Mouse (Mus musculus): ENCODE results near the gene Hoxc5. TPM values are rescaled to one million over a fixed set of nuclear protein-coding genes. Genes with fewer than 3 reads are reported as not detected.
A peak's percentile ranks its signal among the peaks of the same experiment; 100 is the strongest.

Hoxc5 gene
- total RNA-seq, 4 experiments from 2014 or later, result not detected

GRCm38 (mm10) chr15:103034807-103035547 is 67.7 kb downstream of the Hoxc5 start:
- DNase-seq (ENCODE audit: low spot score in 2 of 2), result no peak

DNA sequence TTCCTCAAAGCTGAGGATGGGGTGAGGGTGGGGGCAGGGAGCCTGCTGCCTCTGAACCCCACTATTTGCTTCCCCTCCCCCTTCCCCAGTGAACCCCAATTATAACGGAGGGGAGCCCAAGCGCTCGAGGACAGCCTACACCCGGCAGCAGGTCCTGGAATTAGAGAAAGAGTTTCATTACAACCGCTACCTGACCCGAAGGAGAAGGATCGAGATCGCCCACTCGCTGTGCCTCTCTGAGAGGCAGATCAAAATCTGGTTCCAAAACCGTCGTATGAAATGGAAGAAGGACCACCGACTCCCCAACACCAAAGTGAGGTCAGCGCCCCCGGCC is 68.3 kb downstream of the Hoxc5 start:
- DNase-seq (ENCODE audit: low spot score in 2 of 2), result no peak

DNA sequence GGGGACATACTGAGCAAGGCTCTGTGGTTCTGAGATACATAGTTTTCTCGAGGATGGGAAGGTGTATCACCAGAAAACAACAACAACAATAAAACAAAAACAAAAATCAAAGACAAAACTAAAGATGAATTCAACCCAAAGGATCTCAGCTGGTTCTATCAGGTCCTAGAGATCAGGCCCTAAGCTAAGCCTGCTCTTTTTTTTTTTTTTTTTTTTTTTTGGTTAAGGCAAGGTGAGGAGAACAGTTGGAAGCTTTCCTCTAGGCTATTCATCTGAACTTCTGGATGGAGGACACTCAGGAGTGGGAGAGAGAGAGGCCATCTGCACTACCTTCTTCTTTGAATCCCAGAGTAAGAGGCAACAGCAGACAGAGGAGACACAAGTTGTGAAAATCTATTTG is 70.3 kb downstream of the Hoxc5 start:
- DNase-seq (ENCODE audit: low spot score in 2 of 2), result no peak

DNA sequence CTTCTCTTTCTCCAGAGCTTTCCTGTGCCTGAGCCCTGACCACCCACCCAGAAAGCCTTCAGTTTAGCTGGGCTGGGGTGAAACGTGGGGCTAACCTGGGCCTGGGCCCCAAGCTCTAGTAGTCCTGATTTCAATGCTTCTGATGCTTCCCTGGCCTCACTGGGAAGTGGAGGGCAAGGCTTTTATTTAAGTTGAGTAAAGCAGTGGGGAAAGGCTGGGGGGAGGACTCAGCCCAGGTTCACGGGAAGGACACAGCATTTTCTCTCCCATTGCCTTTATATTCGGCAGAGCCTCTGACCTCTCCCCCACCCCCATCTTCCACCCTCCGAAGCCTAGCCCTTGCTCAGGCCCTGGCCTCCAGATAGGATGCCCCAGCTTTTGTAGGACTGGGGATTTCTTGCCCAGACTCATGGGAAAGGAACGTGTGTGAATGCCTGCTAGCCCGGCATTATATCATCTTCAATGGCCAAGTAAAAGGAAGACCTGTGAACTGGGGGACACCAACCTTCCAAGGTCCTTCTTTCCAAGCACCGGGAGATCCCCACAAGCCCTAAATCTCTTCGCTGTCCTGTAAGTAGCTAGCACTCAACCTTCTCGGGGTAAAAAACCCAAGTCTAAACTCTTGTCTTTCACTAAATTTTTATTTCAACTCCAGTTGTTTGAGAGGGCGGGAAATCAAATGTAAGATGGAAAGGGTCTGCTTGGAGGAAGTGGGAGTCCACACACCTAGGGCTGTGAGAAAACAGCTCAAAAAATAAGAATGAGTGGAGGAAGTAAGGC is 71.6 kb downstream of the Hoxc5 start:
- no peak for DNase-seq (ENCODE audit: low spot score in 2 of 2)

DNA sequence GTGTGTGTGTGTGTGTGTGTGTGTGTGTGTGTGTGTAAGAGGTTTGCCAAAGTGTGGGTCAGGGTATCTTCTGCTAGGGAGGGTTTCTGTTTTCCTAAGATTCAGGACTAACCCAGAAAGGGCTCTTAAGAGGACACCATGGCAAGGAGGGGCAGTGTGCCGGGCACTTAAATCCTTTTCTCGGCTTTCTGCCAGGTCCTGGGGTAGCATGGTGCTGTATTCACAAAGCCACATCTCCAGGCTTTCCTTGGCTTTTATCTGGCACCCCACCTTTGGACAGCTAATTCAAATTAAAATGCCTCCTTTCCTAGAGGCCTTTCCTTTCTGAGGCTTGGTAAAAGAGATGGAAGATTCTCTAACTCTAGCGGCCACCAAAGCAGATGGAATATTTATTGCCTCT is 72.4 kb downstream of the Hoxc5 start:
- no peak for DNase-seq (ENCODE audit: low spot score in 2 of 2)

DNA sequence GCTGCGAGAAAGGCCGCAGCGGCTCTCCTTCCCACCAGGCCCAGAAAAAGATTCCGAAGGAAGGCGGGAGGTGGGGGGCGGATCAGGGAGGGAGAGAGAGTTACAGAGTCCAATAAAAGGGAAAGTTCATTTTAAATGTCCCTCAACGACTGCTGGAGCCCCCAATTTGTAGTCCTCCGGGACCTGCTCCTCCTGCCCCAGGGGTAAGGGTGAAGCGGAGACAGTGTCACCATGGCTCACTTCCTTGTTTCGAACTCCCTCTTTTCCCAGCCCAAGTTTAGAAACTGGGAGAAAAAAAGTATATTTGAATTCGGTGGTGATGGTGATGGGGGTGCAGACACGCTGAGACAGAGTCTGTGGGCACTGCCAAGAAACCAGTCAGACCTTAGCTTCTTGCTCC is 73.4 kb downstream of the Hoxc5 start:
- DNase-seq (ENCODE audit: low spot score in 2 of 2), result no peak

GRCm38 (mm10) chr15:103041613-103042012 is 74.4 kb downstream of the Hoxc5 start:
- no peak for DNase-seq (ENCODE audit: low spot score in 2 of 2)

DNA sequence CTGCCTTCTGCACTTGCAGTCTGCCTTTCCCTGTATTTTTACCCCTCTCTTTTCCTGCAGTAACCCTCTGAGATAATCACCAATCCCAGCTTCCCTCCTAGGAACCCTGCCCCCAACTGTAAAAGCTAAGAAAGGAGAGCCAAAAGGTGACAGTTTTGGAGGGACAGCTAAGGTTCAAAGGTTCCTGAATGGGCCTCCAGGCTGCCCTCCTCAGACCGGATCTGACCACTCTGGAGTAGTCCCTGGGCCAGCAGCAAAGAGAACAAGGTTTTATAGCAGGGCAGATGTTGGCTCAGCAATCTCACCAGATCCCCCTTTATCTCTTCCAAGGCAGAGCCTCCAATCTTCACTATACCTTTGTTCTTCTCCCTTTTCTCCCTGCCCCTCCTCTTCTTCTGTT is 75.0 kb downstream of the Hoxc5 start:
- no peak for DNase-seq (ENCODE audit: low spot score in 2 of 2)

DNA sequence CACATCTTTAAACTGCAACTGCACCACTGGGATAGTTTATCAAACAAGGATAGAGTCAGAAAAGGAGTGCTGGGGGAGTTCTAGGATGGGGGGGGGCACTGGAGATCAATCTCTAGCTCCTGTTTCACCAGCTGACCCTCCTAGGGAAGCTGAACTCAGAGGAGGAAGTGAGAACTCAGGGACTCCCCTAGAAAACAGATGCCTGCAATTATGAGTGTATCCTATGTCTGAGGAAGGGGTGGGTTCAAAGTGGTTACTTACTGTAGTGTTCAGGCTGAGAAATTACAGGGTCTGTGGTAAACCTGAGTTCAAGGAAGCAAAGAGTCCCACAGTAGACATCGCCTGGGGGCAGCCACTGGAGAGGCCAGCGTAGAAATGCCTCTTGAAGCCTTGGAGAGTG is 84.4 kb downstream of the Hoxc5 start:
- DNase-seq (ENCODE audit: low spot score in 2 of 2), result no peak

DNA sequence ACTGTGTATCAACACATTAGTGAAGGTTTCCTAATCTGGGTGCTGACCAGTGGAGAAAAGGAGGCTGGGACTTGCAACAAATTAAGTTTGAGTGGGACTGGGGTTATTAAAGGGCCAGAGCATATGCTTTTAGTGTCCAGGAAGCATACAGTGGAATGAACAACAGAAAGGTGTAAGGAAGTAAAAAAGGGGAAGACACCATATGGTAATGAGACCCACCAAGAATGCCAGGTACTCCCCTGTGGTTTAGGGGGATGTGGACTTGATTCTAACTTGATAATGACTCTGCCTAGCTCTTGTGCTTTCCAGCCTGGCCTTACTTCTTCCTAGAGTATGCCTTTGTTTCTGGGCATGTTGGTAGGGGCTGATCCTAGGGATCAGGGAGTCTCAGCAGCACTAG is 86.0 kb downstream of the Hoxc5 start:
- no peak for DNase-seq (ENCODE audit: low spot score in 2 of 2)

GRCm38 (mm10) chr15:103056396-103056795 is 89.2 kb downstream of the Hoxc5 start:
- no peak for DNase-seq (ENCODE audit: low spot score in 2 of 2)

DNA sequence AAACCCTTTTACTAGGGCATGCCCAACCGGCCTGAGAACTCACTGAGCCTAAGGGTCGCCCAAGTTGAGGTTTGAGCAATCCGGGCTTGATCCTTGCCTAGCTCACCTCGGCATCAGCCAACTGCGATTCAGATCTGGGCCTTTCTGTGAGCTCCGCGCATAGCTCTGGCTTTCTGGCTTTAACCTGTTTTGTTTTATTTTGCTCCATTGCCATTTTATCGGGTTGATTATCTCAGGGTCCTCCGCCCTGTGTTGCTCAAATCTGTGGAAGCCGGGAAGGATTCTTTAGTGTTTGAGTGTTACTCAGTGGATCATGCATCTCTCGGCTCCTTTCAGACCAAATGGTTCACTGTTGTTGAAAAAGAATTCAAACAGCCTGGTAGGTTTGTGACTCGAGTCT is 91.5 kb downstream of the Hoxc5 start:
- DNase-seq (ENCODE audit: low spot score in 2 of 2), result no peak

DNA sequence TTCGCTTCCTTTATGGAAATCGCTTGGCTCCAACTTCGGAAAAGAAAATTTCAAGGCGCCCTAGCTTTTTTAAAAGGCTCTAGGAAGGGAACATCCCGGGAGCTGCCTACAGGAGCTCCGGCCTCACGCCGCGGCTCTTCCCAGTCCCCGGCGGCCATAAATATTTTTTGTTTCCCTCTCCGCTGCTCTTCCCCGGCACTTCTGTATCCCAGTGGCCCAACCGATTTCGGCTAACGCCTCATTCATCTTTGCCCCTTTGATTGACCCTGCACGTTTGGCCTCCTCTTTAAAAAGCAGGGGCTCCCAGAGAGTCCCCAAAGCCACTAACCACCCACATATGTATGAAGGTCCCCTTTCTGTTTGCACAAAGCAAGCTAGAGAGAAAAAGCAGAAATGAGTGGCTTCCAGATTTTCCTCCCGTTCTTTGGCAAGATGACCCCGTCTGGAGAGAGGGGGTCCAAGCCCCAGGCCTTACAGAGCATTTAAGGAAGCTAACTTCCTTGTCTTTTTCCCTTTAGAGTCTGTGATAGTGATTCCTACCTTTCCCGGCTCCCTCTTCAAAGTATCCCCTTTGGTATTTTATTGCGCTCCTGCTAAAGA is 92.2 kb downstream of the Hoxc5 start:
- DNase-seq (ENCODE audit: low spot score in 2 of 2), result no peak

- DNase-seq (ENCODE audit: low spot score in 2 of 2), result no peak
These were observed 92.7 kb downstream of the Hoxc5 start for GRCm38 (mm10) chr15:103060021-103060340.

DNA sequence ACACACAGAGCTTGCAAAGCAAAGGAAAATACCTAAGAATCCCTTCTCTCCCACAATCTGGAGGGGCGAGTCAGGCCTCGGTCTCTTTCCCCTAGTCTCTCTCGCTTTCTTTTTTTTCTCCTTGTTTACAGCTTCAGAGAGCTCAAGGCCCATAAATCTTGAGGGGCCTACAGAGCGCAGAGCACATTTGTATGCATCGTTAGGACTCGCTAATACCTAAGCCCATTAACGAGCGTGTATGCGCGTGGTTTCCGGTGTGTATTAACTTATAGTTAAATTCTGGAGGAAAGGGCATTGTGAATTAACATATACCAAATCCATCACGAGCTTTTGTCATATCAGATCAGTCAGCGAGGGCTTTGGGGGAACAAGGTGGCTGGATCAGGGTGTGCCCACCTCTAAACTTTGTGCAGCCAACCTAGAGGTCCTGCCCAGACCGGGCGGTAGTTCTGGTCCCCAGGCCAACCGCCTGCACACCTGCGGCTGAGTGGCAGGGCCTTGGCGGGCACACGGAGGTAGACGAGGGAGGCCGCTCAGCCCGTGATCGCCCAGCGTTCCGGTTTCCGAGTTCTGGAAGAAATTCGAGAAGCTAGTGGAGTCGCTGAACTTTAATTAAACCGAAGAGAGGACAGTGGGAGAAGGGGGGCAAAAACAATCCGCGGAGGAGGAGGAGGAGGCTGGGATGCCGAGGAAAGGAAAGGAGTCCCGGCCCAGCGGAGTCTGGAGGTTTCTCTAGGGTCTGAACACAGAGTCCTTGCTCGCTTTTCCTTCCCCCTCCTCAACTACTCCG is 93.3 kb downstream of the Hoxc5 start:
- peak in 1 of 2 experiments; percentile 3 for DNase-seq (ENCODE audit: low spot score in 2 of 2)

DNA sequence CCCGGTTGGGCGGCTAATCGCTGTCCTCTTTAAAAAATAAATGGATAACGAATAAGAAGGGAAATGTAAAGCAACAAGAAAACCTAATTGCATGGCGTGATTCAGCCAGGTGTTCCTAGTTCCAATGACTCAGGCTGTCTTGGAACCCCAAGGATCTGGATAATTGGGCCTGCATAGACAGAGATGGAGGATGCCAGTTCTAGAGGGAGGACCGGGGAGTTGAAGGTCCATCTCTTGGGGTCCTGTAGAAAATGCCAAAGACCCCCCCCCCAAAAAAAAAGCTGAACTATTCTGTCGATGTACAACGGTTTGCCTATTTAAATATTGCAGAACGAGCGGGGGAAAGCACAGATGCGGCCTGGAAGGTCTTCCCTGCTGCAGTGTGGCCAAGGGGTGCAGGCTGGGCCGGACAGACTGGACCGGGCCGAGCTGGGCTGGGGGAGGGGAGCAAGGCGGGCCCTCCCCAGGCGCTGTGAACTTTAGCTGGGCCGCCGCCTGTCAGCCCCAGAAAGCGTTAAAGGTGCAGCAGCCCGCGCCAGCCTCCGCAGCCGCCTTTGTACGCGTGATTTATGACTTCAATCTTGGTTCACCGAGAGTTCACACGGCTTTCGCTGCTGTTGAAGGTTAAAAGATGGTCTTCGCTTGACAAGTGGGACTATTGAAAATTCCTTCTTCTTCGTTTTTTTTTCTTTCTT is 94.0 kb downstream of the Hoxc5 start:
- peak in 1 of 2 experiments; percentile 9 for DNase-seq (ENCODE audit: low spot score in 2 of 2)

DNA sequence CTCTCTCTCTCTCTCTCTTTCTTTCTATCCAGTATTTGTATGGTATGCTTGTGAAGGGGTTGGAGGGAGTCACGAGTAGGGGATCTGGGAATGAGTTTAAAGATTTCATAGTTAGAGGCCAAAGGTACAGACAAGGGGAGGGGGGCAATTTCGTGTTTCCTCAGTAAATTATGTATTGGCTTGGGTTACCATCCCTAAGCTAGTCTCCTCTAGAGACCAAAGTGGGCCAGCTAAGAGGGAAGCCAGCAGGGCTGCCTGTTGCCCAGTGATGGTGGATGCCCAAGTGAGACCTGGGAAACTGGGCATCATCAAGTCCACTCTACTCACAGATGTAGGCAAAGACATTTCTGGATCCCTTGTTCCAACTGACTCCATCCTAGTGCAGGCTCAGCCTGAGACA is 94.7 kb downstream of the Hoxc5 start:
- DNase-seq (ENCODE audit: low spot score in 2 of 2), result no peak

GRCm38 (mm10) chr15:103065642-103066041 is 98.4 kb downstream of the Hoxc5 start:
- DNase-seq (ENCODE audit: low spot score in 2 of 2), result no peak
